Mouse (Mus musculus): ENCODE results near the gene Gm20388.

Gm20388 gene

GRCm38 (mm10) chr8:119915298-119915697, 4.7 kb downstream of the Gm20388 start:
- DNase-seq (ENCODE audit: inconsistent ontology term): no peak

GRCm38 (mm10) chr8:119916237-119916892, 5.7 kb downstream of the Gm20388 start:
- DNase-seq (ENCODE audit: inconsistent ontology term): peak; percentile 48

- DNase-seq (ENCODE audit: inconsistent ontology term): no peak
Observed at GRCm38 (mm10) chr8:119917415-119917814, 6.8 kb downstream of the Gm20388 start.

GRCm38 (mm10) chr8:119918155-119918567, 7.5 kb downstream of the Gm20388 start:
- DNase-seq (ENCODE audit: inconsistent ontology term): no peak

- DNase-seq (ENCODE audit: inconsistent ontology term): no peak
Observed at GRCm38 (mm10) chr8:119923259-119923658, 12.6 kb downstream of the Gm20388 start.

GRCm38 (mm10) chr8:119925428-119925827, 14.8 kb downstream of the Gm20388 start:
- DNase-seq (ENCODE audit: inconsistent ontology term): no peak

GRCm38 (mm10) chr8:119926474-119926873, 15.8 kb downstream of the Gm20388 start:
- no peak for DNase-seq (ENCODE audit: inconsistent ontology term)

GRCm38 (mm10) chr8:119927422-119928092, 16.9 kb downstream of the Gm20388 start:
- DNase-seq (ENCODE audit: inconsistent ontology term): peak; percentile 62

- no peak for DNase-seq (ENCODE audit: inconsistent ontology term)
Observed at GRCm38 (mm10) chr8:119931317-119931716, 20.7 kb downstream of the Gm20388 start.

GRCm38 (mm10) chr8:119933681-119934080, 23.0 kb downstream of the Gm20388 start:
- no peak for DNase-seq (ENCODE audit: inconsistent ontology term)

- DNase-seq (ENCODE audit: inconsistent ontology term): no peak
Observed at GRCm38 (mm10) chr8:119935541-119935940, 24.9 kb downstream of the Gm20388 start.

GRCm38 (mm10) chr8:119938481-119938880, 27.8 kb downstream of the Gm20388 start:
- no peak for DNase-seq (ENCODE audit: inconsistent ontology term)

GRCm38 (mm10) chr8:119939336-119939735, 28.7 kb downstream of the Gm20388 start:
- no peak for DNase-seq (ENCODE audit: inconsistent ontology term)

GRCm38 (mm10) chr8:119941471-119941870, 30.8 kb downstream of the Gm20388 start:
- no peak for DNase-seq (ENCODE audit: inconsistent ontology term)

- DNase-seq (ENCODE audit: inconsistent ontology term): no peak
Observed at GRCm38 (mm10) chr8:119943616-119944015, 33.0 kb downstream of the Gm20388 start.

- DNase-seq (ENCODE audit: inconsistent ontology term): peak; percentile 56
Observed at GRCm38 (mm10) chr8:119944096-119944811, 33.6 kb downstream of the Gm20388 start.

GRCm38 (mm10) chr8:119946326-119946865, 35.8 kb downstream of the Gm20388 start:
- DNase-seq (ENCODE audit: inconsistent ontology term): no peak

- DNase-seq (ENCODE audit: inconsistent ontology term): no peak
Observed at GRCm38 (mm10) chr8:119947653-119948052, 37.0 kb downstream of the Gm20388 start.

GRCm38 (mm10) chr8:119948340-119948739, 37.7 kb downstream of the Gm20388 start:
- DNase-seq (ENCODE audit: inconsistent ontology term): no peak

- DNase-seq (ENCODE audit: inconsistent ontology term): no peak
Observed at GRCm38 (mm10) chr8:119952282-119952681, 41.6 kb downstream of the Gm20388 start.

- DNase-seq (ENCODE audit: inconsistent ontology term): peak; percentile 40
Observed at GRCm38 (mm10) chr8:119952747-119953146, 42.1 kb downstream of the Gm20388 start.

- DNase-seq (ENCODE audit: inconsistent ontology term): no peak
Observed at GRCm38 (mm10) chr8:119955333-119955732, 44.7 kb downstream of the Gm20388 start.

Data from Muller cell, postnatal 12 days (primary cell).